Mouse (Mus musculus) lung, postnatal 36 days (tissue): ENCODE measurements around the gene Wfdc17.
A peak's percentile ranks its signal among the peaks of the same experiment; 100 is the strongest.

ENCODE experiments used
- DNase-seq: peaks from one replicate; pipeline ENCODE4 v3.0.0; 2022; ENCODE audit warnings: mixed read lengths

The Wfdc17 gene

GRCm38 (mm10) chr11:83703705-83704104 is at the start of gene Wfdc17:
Gene Wfdc17, plus strand, starts transcription at chr11:83703991.
- peak; percentile 8 for DNase-seq

GRCm38 (mm10) chr11:83654606-83655005 is 49.2 kb upstream of the Wfdc17 start:
- no peak for DNase-seq

- no peak for DNase-seq
Measured at GRCm38 (mm10) chr11:83657508-83657907, 46.3 kb upstream of the Wfdc17 start.

- peak; percentile 13 for DNase-seq
Measured at GRCm38 (mm10) chr11:83658797-83659196, 45.0 kb upstream of the Wfdc17 start.

GRCm38 (mm10) chr11:83662204-83662603 is 41.6 kb upstream of the Wfdc17 start, which contains the start of gene Ccl4:
Gene Ccl4, plus strand, starts transcription at chr11:83662584.
- DNase-seq: no peak

- peak; percentile 28 for DNase-seq
Measured at GRCm38 (mm10) chr11:83663532-83663931, 40.3 kb upstream of the Wfdc17 start.

- peak; percentile 54 for DNase-seq
Measured at GRCm38 (mm10) chr11:83671743-83672142, 32.0 kb upstream of the Wfdc17 start.

- DNase-seq: no peak
Measured at GRCm38 (mm10) chr11:83675665-83676064, 28.1 kb upstream of the Wfdc17 start.

GRCm38 (mm10) chr11:83689918-83690317 is 13.9 kb upstream of the Wfdc17 start:
- no peak for DNase-seq

- no peak for DNase-seq
Measured at GRCm38 (mm10) chr11:83692008-83692407, 11.8 kb upstream of the Wfdc17 start.

GRCm38 (mm10) chr11:83708715-83709114 is 4.9 kb downstream of the Wfdc17 start, which contains the start of gene Wfdc18:
Gene Wfdc18, plus strand, starts transcription at chr11:83709015.
- DNase-seq: no peak

- DNase-seq: no peak
Measured at GRCm38 (mm10) chr11:83709683-83710082, 5.9 kb downstream of the Wfdc17 start.

GRCm38 (mm10) chr11:83712671-83713070 is 8.9 kb downstream of the Wfdc17 start:
- DNase-seq: no peak

- peak; percentile 28 for DNase-seq
Measured at GRCm38 (mm10) chr11:83713925-83714324, 10.1 kb downstream of the Wfdc17 start.

GRCm38 (mm10) chr11:83717042-83717665 is 13.4 kb downstream of the Wfdc17 start:
- peak; percentile 70 for DNase-seq

GRCm38 (mm10) chr11:83720766-83721165 is 17.0 kb downstream of the Wfdc17 start:
- DNase-seq: peak; percentile 49

- DNase-seq: peak; percentile 23
Measured at GRCm38 (mm10) chr11:83728757-83729432, 25.1 kb downstream of the Wfdc17 start.

- no peak for DNase-seq
Measured at GRCm38 (mm10) chr11:83731116-83731515, 27.3 kb downstream of the Wfdc17 start.

GRCm38 (mm10) chr11:83733071-83733640 is 29.4 kb downstream of the Wfdc17 start:
- no peak for DNase-seq

- peak; percentile 32 for DNase-seq
Measured at GRCm38 (mm10) chr11:83734215-83734614, 30.4 kb downstream of the Wfdc17 start.

GRCm38 (mm10) chr11:83735881-83736280 is 32.1 kb downstream of the Wfdc17 start:
- DNase-seq: no peak

GRCm38 (mm10) chr11:83737109-83737558 is 33.3 kb downstream of the Wfdc17 start:
- peak; percentile 38 for DNase-seq

GRCm38 (mm10) chr11:83739241-83739640 is 35.5 kb downstream of the Wfdc17 start:
- DNase-seq: peak; percentile 90

GRCm38 (mm10) chr11:83740443-83740991 is 36.7 kb downstream of the Wfdc17 start:
- peak; percentile 39 for DNase-seq
